Mouse (Mus musculus): Measurements from ENCODE around the gene Entpd6.

DNA sequence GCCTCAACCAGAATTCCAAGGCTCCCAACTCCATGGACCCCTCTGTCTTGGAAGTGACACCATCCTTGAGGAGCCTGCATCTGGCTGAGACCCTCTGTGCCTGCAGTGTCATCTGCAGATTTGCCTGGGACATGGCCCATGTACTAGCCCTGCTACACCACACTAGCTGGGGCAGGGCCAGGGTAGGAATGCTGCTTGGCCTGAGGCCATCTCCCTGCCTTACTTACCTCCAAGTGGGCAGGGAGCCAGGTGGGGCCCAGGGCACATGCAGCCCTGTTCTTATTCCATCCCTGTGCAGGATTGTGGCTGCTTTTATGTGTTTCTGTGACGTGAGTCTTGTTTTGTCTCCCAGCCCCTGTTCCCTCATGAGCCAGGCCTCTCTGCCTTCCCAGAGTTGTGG, 21.9 kb downstream of the Entpd6 start:
- TF ChIP-seq CTCF (IDR thresholded peaks at IDR 0.05; ENCODE audit: control insufficient read depth, insufficient read depth, insufficient replicate concordance, low read depth, low read length) (no peak), POLR2A (IDR thresholded peaks at IDR 0.05; ENCODE audit: control insufficient read depth, low read depth, low read length) (no peak)

Data from testis, adult 2 months (tissue).